Mouse (Mus musculus): Measurements from ENCODE around the gene Erbb4. TPM values are rescaled to one million over a fixed set of nuclear protein-coding genes. Genes with fewer than 3 reads are reported as not detected.

Gene Erbb4
- polyA plus RNA-seq, 1 experiment, result not detected

- Histone ChIP-seq H3K4me3 (ENCODE audit: low read depth, low read length) (no peak overlapping the region), H3K36me3 (ENCODE audit: control insufficient read depth, insufficient read depth, low read length) (no peaks in the 10 kb centered on the region), H3K27ac (ENCODE audit: insufficient read depth, low read depth, low read length) (no peak overlapping the region), H3K27me3 (ENCODE audit: control insufficient read depth, insufficient read depth, low read length) (no peaks in the 10 kb centered on the region), H3K4me1 (ENCODE audit: control insufficient read depth, insufficient read depth, insufficient read length, low read length) (no peaks in the 10 kb centered on the region)
- WGBS, result 87% methylated on average over 4 of the region's 4 CpGs
- TF ChIP-seq CTCF (IDR thresholded peaks at IDR 0.05; ENCODE audit: extremely low read depth, insufficient read length, insufficient replicate concordance, low read depth, low read length), result no peak
- no peak for TF ChIP-seq POLR2A (IDR thresholded peaks at IDR 0.05; ENCODE audit: low read depth, low read length)
Observed at GRCm38 (mm10) chr1:69118249-69118938, 10.5 kb upstream of the Erbb4 start.

- 0 out of 2 replicates have a peak, but pooled peaks cover 2% of the 10 kb centered on the region for H3K4me1 ChIP-seq (ENCODE audit: control insufficient read depth, insufficient read depth, insufficient read length, low read length)
- WGBS, result 7% methylated on average over 20 of the region's 20 CpGs
- H3K36me3 ChIP-seq (ENCODE audit: control insufficient read depth, insufficient read depth, low read length), result no peaks in the 10 kb centered on the region
- H3K27me3 ChIP-seq (ENCODE audit: control insufficient read depth, insufficient read depth, low read length), result peaks cover 24% of the 10 kb centered on the region
- peak overlapping the region; percentile 24 for H3K4me3 ChIP-seq (ENCODE audit: low read depth, low read length)
- H3K27ac ChIP-seq (ENCODE audit: insufficient read depth, low read depth, low read length), result no peak overlapping the region
- TF ChIP-seq CTCF (IDR thresholded peaks at IDR 0.05; ENCODE audit: extremely low read depth, insufficient read length, insufficient replicate concordance, low read depth, low read length) (no peak), POLR2A (IDR thresholded peaks at IDR 0.05; ENCODE audit: low read depth, low read length) (no peak)
Observed at GRCm38 (mm10) chr1:69108159-69108925, 483 bp upstream of the Erbb4 start.

- 0 out of 2 replicates have a peak, but pooled peaks cover 2% of the 10 kb centered on the region for H3K4me1 ChIP-seq (ENCODE audit: control insufficient read depth, insufficient read depth, insufficient read length, low read length)
- peak overlapping the region; percentile 24; the same call in 1 of the 2 replicates for H3K4me3 ChIP-seq (ENCODE audit: low read depth, low read length)
- TF ChIP-seq POLR2A (IDR thresholded peaks at IDR 0.05; ENCODE audit: low read depth, low read length) (no peak), CTCF (IDR thresholded peaks at IDR 0.05; ENCODE audit: extremely low read depth, insufficient read length, insufficient replicate concordance, low read depth, low read length) (no peak)
- peaks cover 24% of the 10 kb centered on the region for H3K27me3 ChIP-seq (ENCODE audit: control insufficient read depth, insufficient read depth, low read length)
- no peak overlapping the region for H3K27ac ChIP-seq (ENCODE audit: insufficient read depth, low read depth, low read length)
- no peaks in the 10 kb centered on the region for H3K36me3 ChIP-seq (ENCODE audit: control insufficient read depth, insufficient read depth, low read length)
- 2% methylated on average over 35 of the region's 35 CpGs for WGBS
Observed at GRCm38 (mm10) chr1:69106937-69107461, 860 bp downstream of the Erbb4 start.

GRCm38 (mm10) chr1:69106322-69106761 lies 1.5 kb downstream of the Erbb4 start:
- peaks cover 24% of the 10 kb centered on the region for H3K27me3 ChIP-seq (ENCODE audit: control insufficient read depth, insufficient read depth, low read length)
- H3K4me1 ChIP-seq (ENCODE audit: control insufficient read depth, insufficient read depth, insufficient read length, low read length), result 0 out of 2 replicates have a peak, but pooled peaks cover 2% of the 10 kb centered on the region
- H3K4me3 ChIP-seq (ENCODE audit: low read depth, low read length), result peak overlapping the region; percentile 34
- TF ChIP-seq POLR2A (IDR thresholded peaks at IDR 0.05; ENCODE audit: low read depth, low read length) (no peak), CTCF (IDR thresholded peaks at IDR 0.05; ENCODE audit: extremely low read depth, insufficient read length, insufficient replicate concordance, low read depth, low read length) (no peak)
- H3K36me3 ChIP-seq (ENCODE audit: control insufficient read depth, insufficient read depth, low read length), result no peaks in the 10 kb centered on the region
- WGBS, result 1% methylated on average over 24 of the region's 24 CpGs
- no peak overlapping the region for H3K27ac ChIP-seq (ENCODE audit: insufficient read depth, low read depth, low read length)

DNA sequence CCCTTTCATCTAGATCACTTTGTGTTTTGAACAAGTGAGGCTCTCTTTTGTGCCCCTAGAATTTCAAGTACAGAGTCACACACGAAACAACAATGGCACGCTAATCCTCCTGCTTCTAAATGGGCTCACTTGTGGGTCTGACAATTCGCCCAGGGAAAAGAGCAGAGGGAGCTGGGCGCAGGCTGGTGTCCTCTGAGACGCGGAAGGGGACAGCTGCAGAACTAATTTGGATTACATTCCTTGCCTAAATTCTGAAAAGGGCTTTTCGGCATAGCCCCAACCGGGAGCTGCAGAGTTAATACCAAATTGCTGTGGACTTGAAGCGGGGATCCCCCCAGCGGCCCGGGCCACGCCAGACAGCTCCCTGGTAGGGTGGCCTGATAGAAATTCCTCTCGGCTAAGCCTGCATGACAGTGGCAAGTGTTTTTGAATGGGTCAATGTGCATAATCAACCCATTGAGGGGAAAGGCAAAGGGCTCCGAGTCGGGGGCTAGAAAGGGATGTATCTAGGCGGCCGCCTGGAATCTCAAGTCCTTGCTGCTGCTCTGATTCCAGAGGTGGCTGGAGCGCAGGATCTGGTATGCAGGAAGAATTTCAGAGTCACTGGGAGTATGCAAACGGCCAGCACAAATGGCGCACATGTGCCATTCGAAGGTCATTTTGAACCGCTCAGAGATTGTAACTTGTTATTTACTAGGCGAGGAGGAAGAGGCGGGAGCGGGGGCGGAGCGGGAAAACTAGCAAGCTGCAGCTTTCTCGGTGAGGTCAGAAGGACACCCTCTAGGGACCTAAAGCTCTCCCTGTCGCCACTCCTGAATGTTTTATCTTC lies 2.2 kb downstream of the Erbb4 start:
- H3K4me1 ChIP-seq (ENCODE audit: control insufficient read depth, insufficient read depth, insufficient read length, low read length), result 0 out of 2 replicates have a peak, but pooled peaks cover 2% of the 10 kb centered on the region
- no peak for TF ChIP-seq POLR2A (IDR thresholded peaks at IDR 0.05; ENCODE audit: low read depth, low read length)
- TF ChIP-seq CTCF (IDR thresholded peaks at IDR 0.05; ENCODE audit: extremely low read depth, insufficient read length, insufficient replicate concordance, low read depth, low read length), result no peak
- H3K27ac ChIP-seq (ENCODE audit: insufficient read depth, low read depth, low read length), result no peak overlapping the region
- WGBS, result 2% methylated on average over 29 of the region's 29 CpGs
- peaks cover 24% of the 10 kb centered on the region for H3K27me3 ChIP-seq (ENCODE audit: control insufficient read depth, insufficient read depth, low read length)
- H3K4me3 ChIP-seq (ENCODE audit: low read depth, low read length), result peak overlapping the region; percentile 34
- no peaks in the 10 kb centered on the region for H3K36me3 ChIP-seq (ENCODE audit: control insufficient read depth, insufficient read depth, low read length)

GRCm38 (mm10) chr1:69105096-69105492 lies 2.8 kb downstream of the Erbb4 start:
- no peak for TF ChIP-seq POLR2A (IDR thresholded peaks at IDR 0.05; ENCODE audit: low read depth, low read length)
- TF ChIP-seq CTCF (IDR thresholded peaks at IDR 0.05; ENCODE audit: extremely low read depth, insufficient read length, insufficient replicate concordance, low read depth, low read length), result no peak
- 4% methylated on average over 13 of the region's 13 CpGs for WGBS
- Histone ChIP-seq H3K4me3 (ENCODE audit: low read depth, low read length) (no peak overlapping the region), H3K27me3 (ENCODE audit: control insufficient read depth, insufficient read depth, low read length) (peaks cover 24% of the 10 kb centered on the region), H3K4me1 (ENCODE audit: control insufficient read depth, insufficient read depth, insufficient read length, low read length) (0 out of 2 replicates have a peak, but pooled peaks cover 2% of the 10 kb centered on the region), H3K36me3 (ENCODE audit: control insufficient read depth, insufficient read depth, low read length) (no peaks in the 10 kb centered on the region), H3K27ac (ENCODE audit: insufficient read depth, low read depth, low read length) (no peak overlapping the region)

All from small intestine, adult 2 months (tissue).